Mouse (Mus musculus) skeletal muscle tissue, adult 2 months (tissue): ENCODE results near the gene Slc4a8.

Source experiments
- DNase-seq: peaks from one replicate; pipeline ENCODE4 v3.0.0-alpha.2; 2012; ENCODE audit warnings: low read depth, low spot score

Gene Slc4a8

DNA sequence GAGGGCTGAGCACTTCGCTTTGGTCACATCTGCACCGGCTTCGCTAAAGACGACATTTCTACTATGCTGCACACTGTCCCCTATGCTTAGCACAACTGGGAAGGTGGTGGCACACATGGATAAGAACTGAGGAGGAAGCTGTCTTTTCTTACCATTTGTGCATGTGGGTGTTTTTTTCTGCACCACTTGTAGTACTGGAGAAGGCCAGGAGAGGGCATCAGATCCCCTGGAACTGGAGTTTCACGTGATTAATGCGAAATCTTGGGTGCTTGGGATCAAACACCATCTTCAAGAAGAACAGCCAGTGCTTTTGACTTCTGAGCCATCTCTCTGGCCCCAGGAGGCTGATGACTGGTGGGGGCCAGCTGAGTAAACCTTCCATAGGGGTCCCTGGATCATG lies 69.1 kb downstream of the Slc4a8 start:
- no peak for DNase-seq

DNA sequence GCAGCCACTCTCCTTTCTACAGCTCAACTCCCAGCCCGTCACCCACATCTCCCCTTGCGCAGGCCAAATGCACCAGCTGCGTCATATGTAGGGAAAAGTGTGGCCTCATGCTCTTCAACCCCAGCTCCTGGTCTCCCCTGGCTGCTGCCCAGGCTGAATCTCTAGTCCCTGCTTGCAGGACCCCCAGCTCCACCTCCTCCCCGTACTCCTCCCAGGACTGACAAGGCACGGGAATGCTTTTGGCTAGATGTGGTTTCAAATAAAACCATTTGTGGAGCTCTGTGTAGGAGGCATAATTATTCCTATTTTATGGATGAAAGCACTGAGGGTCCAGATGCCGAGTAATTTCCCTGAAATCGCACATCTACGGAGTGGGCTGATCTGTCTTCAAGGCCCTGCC lies 70.6 kb downstream of the Slc4a8 start:
- DNase-seq = no peak

DNA sequence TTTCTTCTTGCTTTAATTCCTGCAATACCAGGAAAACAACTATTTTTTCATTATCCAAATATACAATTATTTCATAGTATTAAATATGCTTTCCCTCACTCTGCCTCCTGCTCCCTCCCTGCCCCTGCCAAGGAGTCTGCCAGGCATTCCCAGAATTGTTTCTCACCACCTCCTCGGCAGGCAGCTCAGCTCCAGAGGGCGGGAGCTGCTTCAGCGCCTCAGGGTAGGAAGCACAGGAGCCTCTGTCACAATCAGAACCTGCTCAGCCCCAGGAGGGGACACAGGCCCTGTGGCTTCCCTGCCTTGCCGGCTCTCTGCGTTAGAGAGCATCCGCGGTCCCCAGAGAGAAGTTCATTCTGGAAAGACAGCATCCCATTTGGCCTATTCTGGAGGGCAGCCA lies 71.2 kb downstream of the Slc4a8 start:
- no peak for DNase-seq

DNA sequence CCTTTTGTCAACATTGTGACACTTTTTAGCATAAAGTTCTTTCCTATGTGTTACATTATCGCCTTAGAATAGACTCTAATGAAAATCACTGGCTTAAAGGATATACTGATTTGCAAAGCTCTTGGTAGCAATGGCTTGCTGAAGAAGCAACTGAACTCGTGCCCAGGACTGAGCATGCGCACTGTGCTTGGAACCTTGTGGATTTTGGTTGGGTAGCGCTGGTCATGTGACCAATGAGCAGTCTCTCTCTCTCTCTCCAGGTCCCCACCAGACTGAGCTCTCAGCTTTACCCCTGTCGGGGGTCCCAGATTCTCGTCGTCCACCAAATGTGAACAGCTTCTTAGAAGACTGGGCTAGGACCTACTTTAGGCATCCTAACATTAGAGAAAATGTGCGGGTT lies 75.2 kb downstream of the Slc4a8 start:
- DNase-seq = no peak

DNA sequence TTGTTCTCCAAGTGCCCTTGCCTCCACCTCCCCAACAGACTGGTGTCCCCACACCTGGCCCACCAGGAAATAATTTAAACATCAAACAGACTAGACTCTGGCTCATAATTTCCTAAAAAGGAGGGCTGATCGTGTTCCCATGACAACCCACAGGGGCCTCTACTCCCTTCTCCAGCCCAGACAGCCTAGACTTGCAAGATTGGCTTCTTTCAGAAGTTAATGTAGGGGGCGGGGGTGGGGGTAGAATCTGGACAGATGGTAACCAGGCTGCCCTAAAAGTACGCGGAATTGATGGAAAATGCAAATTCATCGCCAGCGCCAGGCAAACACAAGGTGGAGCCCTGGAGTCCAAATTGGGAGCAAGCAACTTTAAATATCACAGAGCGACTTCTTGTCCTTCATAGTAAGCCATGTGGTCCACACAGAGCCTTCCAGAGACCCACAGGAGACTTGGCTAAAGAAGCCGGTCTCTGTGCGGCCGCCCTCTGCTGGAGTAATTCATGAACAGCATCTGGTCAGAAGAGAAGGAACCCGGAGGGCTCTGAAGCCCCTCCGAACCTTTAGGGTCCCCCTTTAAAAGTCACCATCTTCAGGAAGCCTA lies 77.2 kb downstream of the Slc4a8 start:
- DNase-seq = peak; percentile 27

DNA sequence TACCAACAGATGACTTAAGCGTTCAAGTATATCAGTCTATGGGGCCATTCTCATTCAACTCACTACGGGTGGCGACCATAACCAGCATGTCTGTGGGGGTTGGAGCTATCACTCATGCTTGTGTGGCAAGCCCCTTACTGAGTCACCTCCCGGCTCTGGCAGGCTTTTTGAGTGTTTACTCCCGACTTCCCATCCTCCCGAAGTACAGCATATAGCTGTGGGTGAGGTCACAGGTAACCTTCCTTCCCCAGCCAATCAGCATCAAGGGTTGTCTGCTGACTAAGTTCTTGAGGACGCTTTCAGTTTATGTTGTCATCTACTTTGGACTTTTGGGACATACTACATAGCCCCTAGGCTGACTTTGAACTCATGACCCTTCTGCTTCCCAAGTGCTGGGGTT lies 82.8 kb downstream of the Slc4a8 start:
- no peak for DNase-seq

DNA sequence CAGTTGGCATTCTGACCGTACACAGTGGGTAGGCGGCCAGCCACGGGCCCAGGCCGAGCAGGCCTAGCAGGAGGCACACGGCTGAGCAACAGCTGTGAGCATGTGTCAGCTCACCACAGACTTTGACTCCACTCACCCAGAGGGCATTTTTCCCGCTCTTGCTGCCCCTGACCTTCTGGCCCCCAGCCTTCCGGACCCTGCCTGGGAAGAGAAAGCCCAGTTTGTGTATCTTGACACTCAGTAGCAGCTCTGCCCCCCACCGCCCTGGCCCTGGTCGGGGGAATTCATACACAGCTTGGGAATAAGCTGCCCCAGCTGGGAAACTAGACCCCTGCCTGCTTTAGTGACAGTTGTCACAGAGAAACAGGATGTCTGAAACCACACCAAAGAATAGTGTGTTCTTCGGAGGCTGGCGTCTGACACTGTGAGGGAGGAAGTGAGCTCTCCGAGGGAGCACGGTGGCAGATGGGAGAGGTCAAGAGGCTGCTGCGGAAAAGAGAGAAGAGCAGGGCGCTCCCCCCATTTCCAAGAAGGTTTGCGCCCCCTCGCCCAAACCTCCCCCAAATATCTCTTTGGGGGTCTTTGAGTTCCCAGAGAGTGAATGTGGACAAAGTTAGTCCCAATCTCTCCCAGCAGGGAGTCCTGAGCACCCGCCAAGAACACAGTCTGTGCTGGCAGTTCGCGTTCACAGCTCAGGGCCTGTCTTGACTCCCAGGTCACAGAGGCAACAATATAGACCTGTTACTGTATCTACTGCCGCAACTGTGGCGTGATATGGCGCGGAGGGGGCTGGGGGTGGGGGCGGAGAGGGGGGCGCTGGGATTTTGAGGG lies 83.7 kb downstream of the Slc4a8 start:
- no peak for DNase-seq

DNA sequence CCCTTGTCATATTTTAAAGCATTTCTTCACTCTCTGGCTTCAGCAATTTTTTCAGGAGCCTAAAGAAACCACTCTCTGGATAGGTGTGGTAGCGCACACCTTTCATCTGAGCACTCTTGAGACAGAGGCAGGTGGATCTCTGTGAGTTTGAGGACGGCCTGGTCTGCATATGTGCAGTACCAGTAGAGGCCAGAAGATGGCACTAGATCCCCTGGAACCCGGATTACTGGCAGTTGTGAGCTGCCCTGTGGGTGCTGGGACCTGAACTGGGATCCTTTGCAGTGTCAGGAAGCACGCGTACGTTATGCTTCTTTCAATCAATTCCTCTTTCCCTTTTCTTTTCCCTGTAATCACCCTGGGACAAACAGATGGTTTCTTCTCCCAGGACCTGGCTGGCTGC lies 85.6 kb downstream of the Slc4a8 start:
- no peak for DNase-seq

DNA sequence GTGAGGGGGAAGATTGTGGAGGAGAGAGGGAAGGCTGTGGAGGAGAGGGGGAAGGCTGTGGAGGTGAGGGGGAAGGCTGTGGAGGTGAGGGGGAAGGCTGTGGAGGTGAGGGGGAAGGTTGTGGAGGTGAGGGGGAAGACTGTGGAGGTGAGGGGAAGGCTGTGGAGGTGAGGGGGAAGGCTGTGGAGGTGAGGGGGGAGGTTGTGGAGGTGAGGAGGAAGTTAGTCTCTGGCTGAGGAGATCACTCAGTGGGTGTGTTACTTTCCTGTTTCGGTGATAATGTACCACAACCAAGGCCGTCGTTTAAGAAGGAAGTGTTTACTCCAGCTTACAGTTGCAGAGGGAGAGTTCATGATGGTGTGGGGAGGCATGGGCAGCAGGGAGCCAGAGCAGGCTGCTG lies 96.0 kb downstream of the Slc4a8 start:
- DNase-seq = no peak

DNA sequence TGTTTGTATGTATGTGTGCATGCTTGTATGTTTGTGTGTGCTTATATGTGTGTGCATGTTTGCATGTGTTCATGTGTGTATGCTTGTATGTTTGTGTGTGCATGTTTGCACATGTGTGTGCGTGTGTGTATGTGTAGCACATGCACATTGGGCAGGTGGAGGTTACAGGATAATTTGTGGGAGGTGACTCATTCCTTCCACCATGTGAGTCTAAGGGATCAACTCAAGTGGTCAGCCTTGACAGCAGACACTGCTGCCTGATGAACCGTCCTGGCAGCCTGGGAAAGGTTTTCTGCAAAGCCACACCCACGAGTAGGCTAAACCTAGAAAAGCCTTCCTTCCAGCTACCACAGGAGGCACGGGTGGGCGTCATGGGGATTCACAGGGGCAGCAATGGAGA lies 99.3 kb downstream of the Slc4a8 start:
- DNase-seq = no peak

DNA sequence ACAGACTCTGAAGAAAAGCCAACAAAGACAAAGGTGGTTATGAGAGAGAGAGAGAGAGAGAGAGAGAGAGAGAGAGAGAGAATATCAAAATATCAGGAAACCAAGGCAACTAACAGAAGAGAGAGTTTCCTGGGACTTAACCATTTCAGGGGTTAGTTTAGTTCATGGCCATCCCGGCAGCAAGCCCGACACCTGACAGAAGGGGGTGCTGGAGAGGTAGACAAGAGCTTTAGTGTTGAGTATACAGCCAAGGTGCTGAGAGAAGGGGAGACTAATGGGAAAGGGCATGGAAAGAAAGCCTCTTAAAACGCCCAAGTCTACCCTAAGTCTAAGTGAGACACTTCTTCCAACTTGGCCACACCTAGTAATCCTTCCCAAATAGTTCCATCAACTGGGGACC lies 104.0 kb downstream of the Slc4a8 start:
- no peak for DNase-seq

DNA sequence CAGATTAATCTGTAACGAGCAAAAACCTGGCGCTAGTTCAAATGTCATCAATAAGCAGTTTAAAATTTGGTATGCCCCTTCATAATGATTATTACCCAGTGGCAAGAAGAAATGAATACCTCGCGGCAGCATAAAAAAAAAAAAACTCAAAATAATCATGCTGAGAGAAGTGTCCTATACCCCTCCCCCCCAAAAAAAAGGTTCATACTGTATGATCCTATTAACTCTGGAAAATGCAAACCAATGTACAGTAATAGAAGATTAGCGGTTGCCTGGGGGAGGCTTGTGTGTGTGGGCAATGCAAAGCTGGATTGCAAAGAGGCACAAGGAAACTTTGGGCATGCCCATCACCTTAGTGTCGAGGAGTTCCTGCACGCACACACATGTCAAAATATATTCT lies 108.0 kb downstream of the Slc4a8 start, which contains the start of gene Scn8a:
TSS of gene Scn8a (plus strand) at position 301 of the 400 bp plus-strand sequence.
- DNase-seq = no peak

DNA sequence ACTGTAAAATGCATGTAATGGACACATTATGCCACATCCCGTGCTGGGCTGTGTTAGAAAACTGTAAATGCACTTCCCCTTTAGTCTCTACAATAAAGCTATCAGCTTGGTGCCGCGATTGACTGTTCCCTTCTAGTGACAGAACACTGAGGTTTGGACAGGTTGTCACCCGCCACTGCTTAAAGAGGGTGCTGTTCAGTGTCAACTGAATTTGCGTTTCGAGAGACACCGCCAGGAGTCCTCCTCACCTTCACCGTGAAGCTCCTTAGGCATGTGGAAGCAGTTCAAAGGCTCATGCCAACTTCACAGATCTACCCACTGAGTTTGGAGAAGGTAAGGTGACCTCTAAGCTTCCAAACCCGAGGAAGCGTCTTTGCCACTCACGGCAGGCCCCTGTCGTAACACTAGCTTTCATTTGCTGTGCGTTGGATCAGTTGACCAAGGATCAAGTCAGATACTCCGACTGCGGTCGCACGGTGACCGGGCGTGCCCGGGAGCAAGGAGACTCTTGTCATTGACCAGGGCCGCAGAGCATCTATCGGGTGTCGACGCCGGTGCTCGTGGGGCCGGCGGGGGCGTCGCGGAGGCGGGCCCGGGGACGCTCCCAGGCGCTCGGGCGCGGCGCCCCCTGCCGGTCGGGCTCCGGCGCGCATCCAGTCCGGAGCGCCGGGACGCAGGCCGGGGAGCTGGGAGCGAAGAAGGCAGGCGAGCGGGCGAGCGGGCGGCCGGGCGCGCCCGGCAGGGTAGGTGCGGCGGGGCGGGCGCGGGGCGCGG lies 108.6 kb downstream of the Slc4a8 start:
- DNase-seq = no peak

DNA sequence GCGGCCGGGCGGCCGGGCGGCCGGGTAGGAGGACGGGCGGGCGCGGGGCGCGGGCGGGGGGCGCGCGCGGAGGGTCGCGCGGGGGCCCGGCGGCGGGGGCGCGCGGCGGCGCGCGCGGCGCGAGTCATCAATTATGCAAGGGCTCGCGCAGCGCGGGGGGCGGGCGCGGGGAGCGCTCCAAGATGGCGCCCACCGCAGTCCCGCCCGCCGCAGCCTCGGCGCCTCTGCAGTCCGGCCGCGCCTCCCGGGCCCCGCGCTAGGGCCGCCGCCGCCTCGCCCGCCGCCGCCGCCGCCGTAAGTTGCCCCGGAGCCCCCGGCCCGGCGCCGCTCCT lies 109.2 kb downstream of the Slc4a8 start:
- DNase-seq = no peak

DNA sequence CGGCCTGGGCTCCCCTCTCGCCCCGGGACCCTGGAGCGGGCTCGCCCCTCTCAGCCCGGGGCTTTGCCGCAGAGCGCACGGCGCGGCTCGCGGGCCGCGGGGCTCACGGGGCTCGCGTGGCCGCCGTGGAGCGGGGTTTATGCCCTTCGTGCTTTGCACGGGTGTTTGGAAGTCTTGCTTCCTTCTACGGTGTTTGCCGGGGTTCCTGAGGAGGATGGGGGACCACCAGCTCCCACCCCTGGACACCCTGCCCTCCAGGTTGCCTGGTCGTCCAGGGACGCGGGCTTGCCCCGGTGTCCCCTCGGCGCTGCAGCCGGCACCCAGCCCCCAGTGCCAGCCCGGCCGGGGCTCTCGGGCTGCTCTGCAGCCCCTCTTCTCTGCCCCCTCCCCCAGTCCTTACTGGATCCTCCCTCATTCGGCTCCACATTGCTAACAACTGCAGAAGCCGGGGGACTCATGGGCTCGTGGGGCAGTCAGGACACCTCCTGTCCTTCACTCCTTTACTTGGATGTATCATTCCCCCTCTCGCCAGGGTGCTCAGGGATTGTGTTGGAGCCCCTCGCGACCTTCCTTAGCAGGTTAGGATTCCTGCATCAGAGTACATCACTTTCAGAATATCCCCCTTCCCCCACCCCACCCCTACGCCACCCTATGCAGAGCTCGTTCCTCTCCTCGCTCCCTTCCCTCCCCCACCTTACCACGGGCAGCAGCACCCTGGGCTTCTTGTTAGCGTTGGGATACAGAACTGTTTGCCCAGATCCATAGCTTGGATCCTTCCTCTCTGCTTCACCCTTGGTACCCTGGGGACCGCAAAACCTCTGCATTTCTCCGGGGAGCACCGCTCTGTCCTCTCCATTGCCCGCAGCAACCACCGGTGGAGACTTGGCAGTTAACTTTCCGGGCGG lies 109.8 kb downstream of the Slc4a8 start:
- DNase-seq = no peak

DNA sequence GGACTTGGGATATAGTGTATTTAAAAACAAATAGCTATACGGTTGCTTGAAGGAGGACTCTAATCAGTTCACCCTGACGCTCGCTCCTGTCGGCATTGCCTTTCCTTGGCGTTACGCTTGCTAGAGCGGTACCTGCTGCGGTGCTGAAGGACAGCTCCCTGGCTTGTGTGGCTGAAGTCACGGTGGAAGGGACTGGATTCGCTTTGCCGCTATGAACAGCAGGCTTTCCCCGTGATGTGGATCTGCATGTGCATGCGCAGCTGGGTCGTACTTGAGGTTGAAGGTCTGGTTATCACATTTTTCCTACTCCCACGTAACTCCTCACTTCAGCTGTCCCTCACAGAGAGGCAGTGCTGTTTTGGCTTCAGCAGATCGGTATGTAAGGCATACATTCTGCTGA lies 111.6 kb downstream of the Slc4a8 start:
- DNase-seq = peak; percentile 28
